Mouse (Mus musculus) myocyte (in vitro differentiated cells): Measurements from ENCODE around the gene Zfpl1.

ENCODE experiments used
- CEBPB ChIP-seq: IDR thresholded peaks from 2 replicates; pipeline ENCODE4 v1.6.1; 2011; ENCODE audit warnings: mild to moderate bottlenecking, moderate library complexity; ENCODE audit not compliant: poor library complexity, insufficient read depth, severe bottlenecking
- E2F4 ChIP-seq: IDR thresholded peaks from one replicate; pipeline ENCODE4 v1.6.1; 2011; ENCODE audit warnings: mild to moderate bottlenecking, control low read depth, moderate library complexity; ENCODE audit not compliant: insufficient read depth
- MAX ChIP-seq: IDR thresholded peaks from one replicate; pipeline ENCODE4 v1.6.1; 2011; ENCODE audit warnings: low read depth, mild to moderate bottlenecking, control low read depth
- MYOG ChIP-seq, 3 experiments: IDR thresholded peaks; one replicate each; pipeline ENCODE4 v1.6.1; 2011; ENCODE audit warnings: control low read depth in 2 of 3, low read depth in 2 of 3, mild to moderate bottlenecking in 2 of 3; ENCODE audit not compliant: insufficient read length in 2 of 3, control insufficient read depth in 1 of 3, insufficient read depth in 1 of 3
- POLR2A ChIP-seq: IDR thresholded peaks from one replicate; pipeline ENCODE4 v1.6.1; 2011; ENCODE audit warnings: low read depth, mild to moderate bottlenecking, control low read depth, moderate library complexity; ENCODE audit not compliant: insufficient read length
- POLR2AphosphoS2 ChIP-seq: IDR thresholded peaks from one replicate; pipeline ENCODE4 v1.6.1; 2011; ENCODE audit warnings: low read depth, control low read depth; ENCODE audit not compliant: insufficient read length
- SRF ChIP-seq: IDR thresholded peaks from one replicate; pipeline ENCODE4 v1.6.1; 2011; ENCODE audit warnings: low read depth; ENCODE audit not compliant: control insufficient read depth, insufficient read length
- TCF12 ChIP-seq: IDR thresholded peaks from one replicate; pipeline ENCODE4 v1.6.1; 2011; ENCODE audit warnings: mild to moderate bottlenecking, control low read depth; ENCODE audit not compliant: poor library complexity, insufficient read depth, severe bottlenecking
- TCF3 ChIP-seq: IDR thresholded peaks from one replicate; pipeline ENCODE4 v1.6.1; 2011; ENCODE audit warnings: low read depth, control low read depth; ENCODE audit not compliant: insufficient read length
- USF1 ChIP-seq: IDR thresholded peaks from one replicate; pipeline ENCODE4 v1.6.1; 2011; ENCODE audit warnings: low read depth, mild to moderate bottlenecking, control low read depth, moderate library complexity

GRCm38 (mm10) chr19:6067724-6068415, 16.9 kb downstream of the Zfpl1 start, which contains the start of gene Tm7sf2:
- TF ChIP-seq MAX (no peak), POLR2A (no peak), TCF12 (no peak), E2F4 (peak; percentile 75), CEBPB (no peak), SRF (no peak), TCF3 (no peak), USF1 (no peak), POLR2AphosphoS2 (peak; percentile 16), MYOG (IDR thresholded peaks at IDR 0.05; ENCODE audit: control insufficient read depth in 1 of 3, insufficient read depth in 1 of 3, insufficient read length in 2 of 3, low read depth in 2 of 3) (peak in 2 of 3 experiments; percentile 38 to 42)
